Mouse (Mus musculus): ENCODE measurements at regions not wholly inside any gene's neighbourhood (a gene's known extent, or its start where the extent isn't known, plus 50 kb on each side); places are given as distances from the start of the nearest gene placed in this dataset.
A peak's percentile ranks its signal among the peaks of the same experiment; 100 is the strongest.

DNA sequence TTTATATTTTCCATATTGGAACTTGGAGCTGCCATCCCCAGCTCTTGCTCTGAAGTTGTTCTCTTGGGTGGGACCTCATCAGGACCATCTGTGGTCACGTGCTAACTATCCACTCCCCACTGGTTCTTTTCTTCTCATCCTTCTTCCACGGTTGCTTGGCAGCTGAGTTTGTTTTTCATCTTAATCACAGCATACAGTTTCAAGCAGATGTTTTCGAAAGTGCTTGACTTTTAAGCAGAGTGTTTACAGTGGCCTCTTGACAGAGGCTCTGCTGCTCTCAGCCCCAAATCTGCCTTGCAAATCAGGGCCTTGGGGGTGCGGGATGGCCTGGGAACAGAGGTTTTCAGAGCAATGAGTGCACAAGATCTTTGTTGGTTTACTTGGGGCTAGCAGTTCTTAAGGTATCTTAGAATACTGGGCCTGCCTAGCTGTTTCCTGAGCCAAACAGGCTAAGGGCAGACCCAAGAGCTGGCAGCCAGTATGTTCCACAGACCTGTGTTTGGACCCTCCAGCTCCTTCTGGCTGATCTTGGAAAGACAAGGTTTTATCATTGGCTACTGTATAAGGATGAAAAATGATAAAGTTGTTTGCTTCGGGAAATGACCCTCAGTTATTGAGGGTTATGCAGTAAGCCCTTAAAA, 113.0 kb upstream of the Sash1 start:
- no peak overlapping the region for H3K9ac ChIP-seq (ENCODE audit: insufficient read depth, low read depth)
- no peaks in the 10 kb centered on the region for H3K36me3 ChIP-seq (replicated peaks in 1 of 2; ENCODE audit: control insufficient read depth in 1 of 2, insufficient read depth in 1 of 2, low read length in 1 of 2)
- H3K4me3 ChIP-seq (replicated peaks in 1 of 3; ENCODE audit: low read depth in 2 of 3, low read length in 2 of 3, poor library complexity in 1 of 3), result no peak overlapping the region
- peak; percentile 29 for DNase-seq (ENCODE audit: extremely low read depth)
- H3K27me3 ChIP-seq (replicated peaks), result no peaks in the 10 kb centered on the region
- H3K9me3 ChIP-seq (replicated peaks; ENCODE audit: low read length), result no peaks in the 10 kb centered on the region
- H3K4me2 ChIP-seq (ENCODE audit: insufficient read depth, low read depth, poor library complexity, severe bottlenecking), result 0 out of 2 replicates have a peak overlapping the region, but pooled peaks have one; percentile 18
- dilution Hi-C loops (cut with MboI; ENCODE audit: extremely low pct_ligation_motif_present, extremely low pct_unique_long_range_greater_than_20kb, low sequenced_read_pairs) (no loop called here), in situ Hi-C loops (cut with MboI; ENCODE audit: low pct_ligation_motif_present, low pct_unique_long_range_greater_than_20kb, low sequenced_read_pairs) (no loop called here)
- no peak for TF ChIP-seq MYC (IDR thresholded peaks at IDR 0.05; ENCODE audit: low read depth, low read length)
- peak; percentile 51 for TF ChIP-seq BHLHE40 (IDR thresholded peaks at IDR 0.05; ENCODE audit: low read depth, low read length)
- no peak overlapping the region for H3K27ac ChIP-seq (ENCODE audit: insufficient read depth, low read depth)
- no peaks in the 10 kb centered on the region for H3K79me2 ChIP-seq (replicated peaks; ENCODE audit: control insufficient read depth, extremely low read depth, insufficient read depth, poor library complexity, severe bottlenecking)
- peaks cover 2 to 25% of the 10 kb centered on the region in 2 experiments; a peak in 3 of 4 replicates for H3K4me1 ChIP-seq (ENCODE audit: control insufficient read depth in 1 of 2, insufficient read depth in 2 of 2)

DNA sequence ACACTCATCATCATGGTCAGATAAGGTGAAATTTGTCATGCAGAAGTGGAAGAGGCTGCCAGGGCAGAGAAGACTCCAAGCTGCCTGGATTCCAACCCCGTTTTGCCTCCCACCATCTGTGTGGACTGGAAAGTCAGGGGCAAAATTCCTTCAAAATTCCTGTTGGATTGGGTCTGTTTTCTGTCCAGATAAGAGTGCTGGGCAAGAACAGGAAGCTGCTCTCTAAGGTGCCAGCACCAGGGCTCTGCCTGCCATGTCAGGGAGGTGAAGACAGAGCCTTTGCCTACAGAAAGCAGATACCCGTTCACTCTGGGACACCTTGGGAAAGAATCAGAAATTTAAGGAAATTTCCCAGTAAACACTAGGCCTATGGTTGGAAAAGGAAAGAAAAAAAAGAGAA, 112.5 kb upstream of the Sash1 start:
- Histone ChIP-seq H3K27me3 (replicated peaks) (no peaks in the 10 kb centered on the region), H3K27ac (ENCODE audit: insufficient read depth, low read depth) (no peak overlapping the region), H3K79me2 (replicated peaks; ENCODE audit: control insufficient read depth, extremely low read depth, insufficient read depth, poor library complexity, severe bottlenecking) (no peaks in the 10 kb centered on the region), H3K4me2 (ENCODE audit: insufficient read depth, low read depth, poor library complexity, severe bottlenecking) (no peak overlapping the region), H3K4me1 (ENCODE audit: control insufficient read depth in 1 of 2, insufficient read depth in 2 of 2) (peaks cover 2 to 25% of the 10 kb centered on the region in 2 experiments; a peak in 3 of 4 replicates), H3K4me3 (replicated peaks in 1 of 3; ENCODE audit: low read depth in 2 of 3, low read length in 2 of 3, poor library complexity in 1 of 3) (no peak overlapping the region), H3K9ac (ENCODE audit: insufficient read depth, low read depth) (no peak overlapping the region), H3K9me3 (replicated peaks; ENCODE audit: low read length) (no peaks in the 10 kb centered on the region), H3K36me3 (replicated peaks in 1 of 2; ENCODE audit: control insufficient read depth in 1 of 2, insufficient read depth in 1 of 2, low read length in 1 of 2) (no peaks in the 10 kb centered on the region)
- DNase-seq (ENCODE audit: extremely low read depth), result no peak
- dilution Hi-C loops (cut with MboI; ENCODE audit: extremely low pct_ligation_motif_present, extremely low pct_unique_long_range_greater_than_20kb, low sequenced_read_pairs) (no loop called here), in situ Hi-C loops (cut with MboI; ENCODE audit: low pct_ligation_motif_present, low pct_unique_long_range_greater_than_20kb, low sequenced_read_pairs) (no loop called here)
- TF ChIP-seq E2F4 (IDR thresholded peaks at IDR 0.05; ENCODE audit: insufficient replicate concordance, low read depth, low read length), result no peak
- no peak for TF ChIP-seq MAX (IDR thresholded peaks at IDR 0.05; ENCODE audit: low read length)
- TF ChIP-seq JUN (IDR thresholded peaks at IDR 0.05; ENCODE audit: insufficient read depth, low read depth, low read length), result no peak
- no peak for TF ChIP-seq POLR2AphosphoS2 (IDR thresholded peaks at IDR 0.05; ENCODE audit: low read depth, low read length)
- TF ChIP-seq RAD21 (IDR thresholded peaks at IDR 0.05; ENCODE audit: low read depth, low read length), result no peak
- no peak for TF ChIP-seq SIN3A (IDR thresholded peaks at IDR 0.05; ENCODE audit: low read length)
- TF ChIP-seq ZMIZ1 (IDR thresholded peaks at IDR 0.05; ENCODE audit: low read depth, low read length), result no peak
- TF ChIP-seq MXI1 (IDR thresholded peaks at IDR 0.05; ENCODE audit: low read depth, low read length), result no peak
- TF ChIP-seq HCFC1 (IDR thresholded peaks at IDR 0.05; ENCODE audit: low read depth, low read length), result no peak
- no peak for TF ChIP-seq ZNF384 (IDR thresholded peaks at IDR 0.05; ENCODE audit: low read depth, low read length)
- no peak for TF ChIP-seq POLR2A (IDR thresholded peaks at IDR 0.05; ENCODE audit: low read depth, low read length)
- no peak for TF ChIP-seq SMC3 (IDR thresholded peaks at IDR 0.05; ENCODE audit: low read depth, low read length)
- no peak for TF ChIP-seq CHD2 (IDR thresholded peaks at IDR 0.05; ENCODE audit: low read length)
- TF ChIP-seq GABPA (IDR thresholded peaks at IDR 0.05; ENCODE audit: insufficient replicate concordance, low read depth, low read length), result no peak

Measured in CH12.LX (cell line).